Mouse (Mus musculus): Measurements from ENCODE around the gene Rsad1. TPM values are rescaled to one million over a fixed set of nuclear protein-coding genes. Genes with fewer than 3 reads are reported as not detected.
A peak's percentile ranks its signal among the peaks of the same experiment; 100 is the strongest.

The Rsad1 gene
- polyA plus RNA-seq, 1 experiment from 2014 or later, result 4.5 TPM

GRCm38 (mm10) chr11:94491035-94491748, 57.9 kb downstream of the Rsad1 start:
- ATAC-seq (ENCODE audit: low FRiP score, low TSS enrichment), result peak; percentile 36; the same call in 1 of the 2 replicates
- Histone ChIP-seq H3K9ac (ENCODE audit: low read depth, low read length) (peak overlapping the region; percentile 60), H3K27ac (ENCODE audit: low read depth, low read length) (no peak overlapping the region), H3K4me3 (ENCODE audit: low read length) (peak overlapping the region; percentile 44), H3K4me1 (ENCODE audit: control insufficient read depth, insufficient read depth, low read length) (0 out of 2 replicates have a peak, but pooled peaks cover 3% of the 10 kb centered on the region), H3K9me3 (ENCODE audit: control insufficient read depth, low read length) (no peaks in the 10 kb centered on the region), H3K36me3 (ENCODE audit: control insufficient read depth, insufficient read depth, low read length) (no peaks in the 10 kb centered on the region), H3K4me2 (replicated peaks; ENCODE audit: low read depth, low read length) (peak overlapping the region; percentile 83), H3K27me3 (ENCODE audit: control insufficient read depth, insufficient read depth, low read length) (no peaks in the 10 kb centered on the region; the same call in 1 of the 2 replicates)
- 6% methylated on average over 51 of the region's 55 CpGs for WGBS

Other genes with a start within 250 kb of the Rsad1 start
- gene Luc7l3, start 227.3 kb downstream of the Rsad1 start, polyA plus RNA-seq (2014; fragmentation: Nextera tagmentation; extraction: Ambion mirVana), result 106 and 147 TPM in 2 replicates
- 16.0 and 20.6 TPM in 2 replicates for gene Ankrd40, start 221.3 kb downstream of the Rsad1 start, polyA plus RNA-seq (2014; fragmentation: Nextera tagmentation; extraction: Ambion mirVana)
- 1.1 and 3.9 TPM in 2 replicates for gene Abcc3, start 156.3 kb downstream of the Rsad1 start, polyA plus RNA-seq (2014; fragmentation: Nextera tagmentation; extraction: Ambion mirVana)
- gene Cacna1g, start 75.1 kb downstream of the Rsad1 start, polyA plus RNA-seq (2014; fragmentation: Nextera tagmentation; extraction: Ambion mirVana), result 8.7 and 14.1 TPM in 2 replicates
- 0.07 and 0.23 TPM in 2 replicates for gene Spata20, start 63.1 kb downstream of the Rsad1 start, polyA plus RNA-seq (2014; fragmentation: Nextera tagmentation; extraction: Ambion mirVana)
- gene Epn3, start 49.3 kb downstream of the Rsad1 start, polyA plus RNA-seq (2014; fragmentation: Nextera tagmentation; extraction: Ambion mirVana), result 13.4 and 16.4 TPM in 2 replicates
- 1.6 and 2.6 TPM in 2 replicates for gene Mycbpap, start 27.5 kb downstream of the Rsad1 start, polyA plus RNA-seq (2014; fragmentation: Nextera tagmentation; extraction: Ambion mirVana)
- gene Chad, start 15.8 kb upstream of the Rsad1 start, polyA plus RNA-seq (2014; fragmentation: Nextera tagmentation; extraction: Ambion mirVana), result 0.14 TPM in 1 of 2 replicates, not detected in the other
- 9.1 and 11.5 TPM in 2 replicates for gene Acsf2, start 52.6 kb upstream of the Rsad1 start, polyA plus RNA-seq (2014; fragmentation: Nextera tagmentation; extraction: Ambion mirVana)
- 118 and 197 TPM in 2 replicates for gene Lrrc59, start 80.5 kb upstream of the Rsad1 start, polyA plus RNA-seq (2014; fragmentation: Nextera tagmentation; extraction: Ambion mirVana)
- gene Mrpl27, start 104.5 kb upstream of the Rsad1 start, polyA plus RNA-seq (2014; fragmentation: Nextera tagmentation; extraction: Ambion mirVana), result 154 and 193 TPM in 2 replicates
- gene Eme1, start 104.7 kb upstream of the Rsad1 start, polyA plus RNA-seq (2014; fragmentation: Nextera tagmentation; extraction: Ambion mirVana), result 29.9 and 33.6 TPM in 2 replicates
- 16.8 and 18.5 TPM in 2 replicates for gene Xylt2, start 128.3 kb upstream of the Rsad1 start, polyA plus RNA-seq (2014; fragmentation: Nextera tagmentation; extraction: Ambion mirVana)
- 0.23 and 0.99 TPM in 2 replicates for gene Gm11541, start 155.2 kb upstream of the Rsad1 start, polyA plus RNA-seq (2014; fragmentation: Nextera tagmentation; extraction: Ambion mirVana)
- not detected in 2 replicates for gene Cdc34b, start 192.5 kb upstream of the Rsad1 start, polyA plus RNA-seq (2014; fragmentation: Nextera tagmentation; extraction: Ambion mirVana)
- not detected in 2 replicates for gene Tmem92, start 233.4 kb upstream of the Rsad1 start, polyA plus RNA-seq (2014; fragmentation: Nextera tagmentation; extraction: Ambion mirVana)